Mouse (Mus musculus) CD8-positive naive resting alpha-beta T cell, adult 2 months (primary cell): ENCODE results near the gene Tuba1c.

Experiments used
- DNase-seq, 2 experiments: peaks; one replicate each; pipeline ENCODE4 v3.0.0; 2022; ENCODE audit warnings: low read depth in 2 of 2, low spot score in 2 of 2

Gene Tuba1c

GRCm38 (mm10) chr15:99029619-99030584 is at the start of gene Tuba1c:
Tuba1c (plus strand) TSS chr15:99029891.
- peak; percentile 88 to 91 for DNase-seq

DNA sequence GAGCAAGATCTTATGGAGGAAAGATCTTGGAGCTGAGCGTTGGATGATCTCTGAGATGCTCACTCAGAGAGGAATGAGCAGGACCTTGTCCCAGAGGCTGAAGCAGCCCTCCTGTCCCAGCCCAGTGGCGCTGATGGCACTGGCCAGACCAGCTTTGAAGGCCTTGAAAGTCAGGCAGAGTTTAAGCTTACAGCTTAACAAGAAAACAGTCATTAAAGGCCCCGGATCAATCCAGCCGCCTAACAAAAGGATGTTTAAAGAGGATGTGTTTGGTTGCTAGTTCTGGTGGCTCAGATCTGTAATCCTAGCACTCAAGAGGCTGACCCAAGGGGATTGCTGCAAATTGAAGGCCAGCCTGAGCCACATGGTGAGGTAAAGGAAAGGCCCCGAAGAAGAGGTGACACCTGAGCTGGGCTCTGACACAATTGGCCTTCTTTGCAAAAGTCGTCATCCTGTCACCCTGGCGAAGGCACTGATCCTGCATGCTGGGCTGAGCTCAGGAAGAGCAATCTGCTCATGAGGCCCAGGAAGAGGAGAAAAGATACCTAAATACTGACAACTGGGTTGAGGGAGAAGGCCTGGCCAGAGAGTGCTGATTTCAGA is 49.6 kb upstream of the Tuba1c start:
- no peak for DNase-seq

DNA sequence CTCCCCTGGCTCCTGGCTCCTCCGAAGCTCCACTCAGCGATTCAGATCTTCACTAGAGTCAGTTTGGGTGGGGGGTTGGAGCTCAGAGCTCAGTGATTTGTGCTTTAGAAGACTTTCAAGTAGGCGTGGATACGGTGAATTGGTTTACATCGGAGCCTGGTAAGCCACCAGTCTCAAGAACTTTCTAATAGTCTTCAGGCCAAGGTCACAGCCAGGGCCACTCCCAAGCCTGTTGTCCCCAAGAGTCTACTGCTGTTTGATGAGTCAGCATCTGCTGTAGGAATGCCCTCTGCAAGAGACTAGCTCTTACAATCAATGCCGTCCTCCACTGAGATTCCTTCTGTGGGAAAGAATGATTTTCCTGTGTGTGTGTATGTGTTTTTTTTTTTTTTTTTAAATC is 47.6 kb upstream of the Tuba1c start:
- no peak for DNase-seq

- DNase-seq, result no peak
Measured at GRCm38 (mm10) chr15:98983431-98984081, 46.1 kb upstream of the Tuba1c start.

DNA sequence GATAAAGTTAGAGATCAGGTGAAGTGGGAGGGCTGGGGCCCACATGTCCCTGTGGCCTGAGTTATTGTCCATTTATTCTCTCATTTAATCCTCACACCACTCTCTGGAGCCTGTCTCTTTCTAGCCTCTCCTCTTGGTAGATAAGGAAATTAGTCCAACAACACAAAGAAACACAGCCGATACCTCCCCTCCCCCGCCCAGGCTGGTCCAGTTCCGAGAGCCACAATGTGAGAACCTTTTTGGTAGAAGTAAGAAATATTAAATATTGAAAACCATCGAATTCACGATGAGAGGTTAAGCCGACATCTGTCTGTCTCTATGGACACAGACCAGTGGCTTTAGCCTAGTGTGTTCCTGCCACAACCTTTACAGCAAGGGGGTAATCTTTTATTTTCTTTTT is 45.0 kb upstream of the Tuba1c start:
- DNase-seq, result no peak

GRCm38 (mm10) chr15:98985240-98985981 is 44.3 kb upstream of the Tuba1c start:
- DNase-seq, result peak; percentile 66 to 69

DNA sequence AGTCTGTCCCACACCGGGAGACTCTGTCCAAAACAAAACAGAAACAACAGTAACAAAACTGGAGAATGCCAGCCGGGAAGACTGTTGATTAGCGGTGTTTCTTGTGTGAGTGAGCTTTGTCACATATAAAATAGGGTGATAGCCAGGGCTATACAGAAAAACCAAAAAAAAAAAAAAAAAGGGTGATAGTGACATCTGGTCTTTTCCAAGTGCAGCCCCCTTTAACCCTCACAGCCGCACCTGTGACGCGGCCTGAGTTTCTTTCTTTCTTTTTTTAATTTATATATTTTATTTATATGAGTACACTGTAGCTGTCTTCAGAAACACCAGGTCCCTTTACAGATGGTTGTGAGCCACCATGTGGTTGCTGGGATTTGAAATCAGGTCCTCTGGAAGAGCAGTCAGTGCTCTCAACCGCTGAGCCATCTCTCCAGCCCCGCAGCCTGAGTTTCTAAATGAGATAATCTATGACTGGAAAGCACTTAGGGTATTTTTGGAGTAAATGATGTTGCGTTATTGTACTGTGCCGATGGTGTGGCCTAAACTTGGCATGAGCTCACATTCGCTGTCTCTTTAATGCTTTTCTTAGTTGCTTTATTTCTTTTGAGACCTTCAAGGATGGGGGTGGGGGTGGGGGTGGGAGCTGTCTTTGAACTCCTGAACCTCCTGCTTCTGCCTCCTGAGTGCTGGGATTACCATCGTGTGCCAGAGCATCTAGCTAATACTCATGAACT is 43.5 kb upstream of the Tuba1c start:
- DNase-seq, result no peak

DNA sequence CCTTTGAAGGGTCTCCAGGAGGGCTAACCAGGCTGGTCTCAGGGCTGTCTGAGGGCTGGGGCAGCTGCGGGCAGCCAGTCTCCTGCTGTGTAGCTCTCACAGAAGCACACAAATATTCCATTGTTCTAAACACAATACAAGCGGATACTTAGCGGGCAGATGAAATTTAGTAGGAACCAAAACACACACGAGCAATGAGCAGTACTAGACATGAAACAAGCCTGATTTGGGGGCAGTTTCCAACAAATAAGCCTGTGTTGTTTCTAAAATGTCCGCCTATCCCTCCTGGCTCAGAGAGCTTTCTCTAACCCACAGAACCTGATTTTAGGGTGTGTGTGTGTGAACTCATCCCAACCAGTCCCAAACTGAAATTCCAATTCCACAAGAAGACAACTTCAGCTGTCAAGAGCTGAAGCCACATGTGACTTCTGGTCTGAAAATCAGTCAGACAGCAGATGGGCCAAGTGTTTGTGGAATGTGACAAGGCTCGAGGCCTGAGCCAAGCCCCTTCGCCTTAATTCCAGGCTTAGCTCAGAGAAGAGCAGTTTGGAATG is 42.5 kb upstream of the Tuba1c start:
- DNase-seq, result no peak

GRCm38 (mm10) chr15:98987661-98988181 is 42.0 kb upstream of the Tuba1c start:
- no peak for DNase-seq

DNA sequence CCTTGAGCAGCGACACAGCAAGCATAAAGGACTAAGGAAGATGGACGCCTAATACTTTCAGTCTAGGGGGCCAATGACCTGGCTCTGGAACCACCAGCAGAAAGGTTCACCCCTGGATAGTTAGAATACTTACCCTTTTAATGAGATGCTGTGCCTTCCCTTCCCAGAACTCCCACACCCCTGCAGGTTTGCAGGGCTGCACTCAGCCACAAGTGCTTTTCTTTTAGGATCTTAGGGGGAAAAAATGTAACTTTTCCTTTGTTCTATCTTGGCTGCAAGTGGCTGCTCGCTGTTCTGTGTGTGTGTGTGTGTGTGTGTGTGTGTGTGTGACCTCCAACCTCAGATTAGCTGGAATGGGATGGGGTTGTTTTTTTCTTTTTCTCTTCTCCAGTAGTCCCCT is 40.9 kb upstream of the Tuba1c start:
- DNase-seq, result no peak

- DNase-seq, result no peak
Measured at GRCm38 (mm10) chr15:98989701-98990430, 39.8 kb upstream of the Tuba1c start.

DNA sequence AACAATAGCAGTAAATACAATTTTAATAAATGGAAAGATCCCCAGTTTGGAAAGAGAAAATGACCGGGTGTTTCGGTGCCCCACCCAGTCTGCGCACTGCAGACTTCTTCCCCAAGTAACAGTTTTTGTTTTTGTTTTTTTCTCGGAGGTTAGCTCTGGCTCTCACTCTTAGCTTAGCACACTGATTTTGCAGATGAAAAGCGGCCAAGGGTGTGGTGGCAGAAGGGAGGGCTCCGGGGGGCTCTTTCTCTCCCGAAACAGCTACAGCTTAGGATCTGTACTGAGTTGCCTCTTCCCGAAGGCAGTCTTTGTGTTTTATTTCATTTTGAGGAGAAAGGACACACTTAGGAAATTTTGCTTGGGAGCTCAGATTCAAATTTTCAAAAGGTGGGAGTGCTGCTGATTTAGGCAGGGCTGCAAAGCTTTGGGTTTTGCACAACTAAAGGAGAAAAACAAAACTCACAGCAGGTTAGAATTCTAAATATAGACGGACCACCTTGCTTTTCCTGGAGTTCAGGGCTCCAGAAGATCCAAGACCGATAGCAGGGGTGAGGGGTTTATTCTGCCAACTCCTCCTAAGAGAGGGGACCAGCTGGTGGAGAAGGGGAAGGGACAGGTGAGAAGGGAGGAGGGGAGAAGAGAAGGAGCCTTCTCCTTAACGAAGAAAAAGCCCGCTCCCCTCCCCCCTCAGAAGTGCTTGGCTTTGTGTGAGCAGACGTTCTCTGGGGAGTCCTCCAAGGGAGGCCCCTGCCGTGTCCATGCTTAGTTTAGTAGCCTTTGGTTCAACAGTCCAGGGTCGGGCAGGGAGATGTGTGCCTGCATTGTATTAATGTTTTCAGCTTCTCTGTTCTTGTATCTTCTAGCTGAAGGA is 38.8 kb upstream of the Tuba1c start:
- no peak for DNase-seq

- no peak for DNase-seq
Measured at GRCm38 (mm10) chr15:98991540-98992050, 38.1 kb upstream of the Tuba1c start.

DNA sequence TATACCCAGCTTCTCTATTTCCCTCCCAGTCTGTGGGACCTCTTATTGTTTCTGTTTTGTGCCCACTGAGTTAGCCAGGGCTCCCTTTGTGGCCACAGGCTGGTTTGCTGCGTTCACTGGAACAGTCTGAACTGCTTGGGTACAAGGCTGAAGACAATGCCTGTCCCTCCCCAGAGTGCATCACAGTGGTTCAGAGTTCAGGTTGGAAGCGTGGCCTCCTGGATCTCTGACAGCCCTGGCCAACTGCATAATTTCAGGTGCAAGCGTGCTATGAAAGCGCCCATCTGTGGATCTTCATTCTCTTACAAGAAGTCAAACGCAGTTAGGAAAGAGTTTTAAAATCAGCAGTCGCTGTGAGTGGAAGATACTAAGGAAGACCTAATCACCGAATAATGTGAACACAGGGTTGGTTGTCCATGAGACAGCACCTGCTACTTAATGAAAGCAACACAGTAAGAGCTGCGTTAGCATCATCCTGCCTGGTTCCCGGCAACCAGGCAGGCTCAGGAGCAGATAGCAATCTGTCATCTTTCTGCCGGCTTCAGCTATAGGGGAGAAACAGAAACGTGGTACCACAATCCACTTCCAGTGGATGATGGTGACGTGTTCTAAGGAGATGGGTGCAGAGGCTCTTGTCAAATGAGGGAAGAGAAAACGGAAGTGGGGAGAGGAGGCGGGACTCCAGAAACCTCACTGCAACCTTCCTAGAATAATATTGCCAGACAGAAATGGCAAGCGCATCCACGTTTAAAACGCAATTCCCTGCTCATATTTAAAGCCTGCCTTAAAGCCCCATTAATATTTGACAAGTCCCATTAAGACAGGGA is 37.4 kb upstream of the Tuba1c start:
- peak; percentile 29 to 65 for DNase-seq

DNA sequence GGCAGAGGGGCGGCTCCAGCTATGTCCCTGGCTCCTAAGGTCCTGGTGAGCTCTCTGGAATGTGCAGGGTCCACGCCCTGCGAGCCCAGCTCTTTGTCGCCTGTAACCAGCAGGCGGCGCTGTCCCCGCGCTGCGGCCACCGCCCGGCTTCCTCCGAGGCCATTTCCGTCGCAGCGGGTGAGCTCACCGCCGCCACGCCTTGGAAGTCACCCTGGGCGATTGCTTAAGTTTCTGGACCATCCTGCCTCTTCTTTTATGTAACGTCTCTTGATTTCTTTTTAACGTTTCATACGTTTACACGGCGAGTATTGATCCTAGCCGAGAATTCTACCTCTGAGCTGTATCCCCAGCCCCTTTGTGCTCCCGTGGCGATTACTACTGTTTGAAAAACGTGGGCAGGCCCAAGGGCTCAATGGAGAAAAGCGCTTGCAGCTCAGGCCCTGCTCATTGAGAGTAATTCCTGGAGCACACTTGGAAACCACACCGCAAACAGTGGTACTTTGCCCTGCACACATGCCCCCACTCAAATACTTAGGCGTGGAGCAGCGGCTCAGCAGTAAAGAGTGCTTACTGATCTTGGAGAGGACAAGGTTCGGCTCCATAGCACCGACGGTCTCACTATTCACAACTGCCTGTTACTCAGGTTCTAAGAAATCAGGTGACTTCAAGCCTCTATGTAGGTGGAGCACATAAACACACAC is 36.4 kb upstream of the Tuba1c start:
- peak; percentile 82 to 85 for DNase-seq

GRCm38 (mm10) chr15:98993865-98994264 is 35.8 kb upstream of the Tuba1c start:
- DNase-seq, result peak; percentile 82 to 84
